Mouse (Mus musculus): Measurements from ENCODE around the gene Clrn1. TPM values are rescaled to one million over a fixed set of nuclear protein-coding genes. Genes with fewer than 3 reads are reported as not detected.

The Clrn1 gene
- total RNA-seq, 2 experiments from 2014 or later, result 4.2 TPM; not detected in 1

GRCm38 (mm10) chr3:58833442-58834160 is 51.5 kb downstream of the Clrn1 start:
- ATAC-seq (replicated peaks; ENCODE audit: low FRiP score, poor library complexity, severe bottlenecking), result no peak

- ATAC-seq (replicated peaks; ENCODE audit: low FRiP score, poor library complexity, severe bottlenecking), result no peak
These were observed 52.3 kb downstream of the Clrn1 start for GRCm38 (mm10) chr3:58832888-58833287.

- ATAC-seq (replicated peaks; ENCODE audit: low FRiP score, poor library complexity, severe bottlenecking), result no peak
These were observed 53.6 kb downstream of the Clrn1 start for GRCm38 (mm10) chr3:58831586-58831985.

GRCm38 (mm10) chr3:58829926-58830325 is 55.2 kb downstream of the Clrn1 start:
- ATAC-seq (replicated peaks; ENCODE audit: low FRiP score, poor library complexity, severe bottlenecking), result no peak

DNA sequence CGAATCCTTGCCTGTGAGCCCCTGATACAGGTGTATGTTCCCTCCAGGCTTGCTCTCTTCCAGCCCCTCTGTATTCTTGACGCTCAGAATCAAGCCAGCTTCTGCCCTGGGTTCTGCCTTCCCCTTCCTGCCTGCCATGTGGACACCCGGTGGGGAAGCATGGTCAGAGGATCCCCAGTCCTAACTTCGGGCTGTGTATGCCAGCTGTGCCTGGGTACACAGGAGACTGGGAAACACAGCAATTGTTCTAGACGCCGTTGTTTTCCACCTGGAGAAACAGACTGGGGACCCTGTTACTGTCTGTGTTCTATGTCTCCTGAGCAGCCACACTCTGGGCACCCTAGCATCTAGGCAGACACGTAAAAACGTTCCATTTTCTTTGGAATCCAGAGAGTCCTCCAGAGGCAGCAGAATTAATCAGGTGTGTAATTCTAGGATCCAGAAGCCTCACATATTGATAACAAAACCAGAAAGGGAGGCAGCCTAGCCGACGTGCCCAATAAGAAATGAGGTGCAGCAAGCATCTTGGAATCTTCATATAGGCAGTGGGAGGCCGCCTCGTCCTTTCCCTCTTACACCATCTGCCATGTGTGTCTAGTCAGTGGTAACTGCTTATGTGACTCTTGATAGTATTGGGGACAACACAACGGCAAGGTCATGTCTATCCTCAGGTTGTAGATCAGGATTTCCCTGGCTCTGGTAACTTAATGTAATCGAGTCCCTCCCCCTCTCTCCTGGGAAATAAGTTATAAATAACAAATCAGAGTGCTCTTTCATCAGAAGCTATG is 56.6 kb downstream of the Clrn1 start:
- ATAC-seq (replicated peaks; ENCODE audit: low FRiP score, poor library complexity, severe bottlenecking), result no peak

DNA sequence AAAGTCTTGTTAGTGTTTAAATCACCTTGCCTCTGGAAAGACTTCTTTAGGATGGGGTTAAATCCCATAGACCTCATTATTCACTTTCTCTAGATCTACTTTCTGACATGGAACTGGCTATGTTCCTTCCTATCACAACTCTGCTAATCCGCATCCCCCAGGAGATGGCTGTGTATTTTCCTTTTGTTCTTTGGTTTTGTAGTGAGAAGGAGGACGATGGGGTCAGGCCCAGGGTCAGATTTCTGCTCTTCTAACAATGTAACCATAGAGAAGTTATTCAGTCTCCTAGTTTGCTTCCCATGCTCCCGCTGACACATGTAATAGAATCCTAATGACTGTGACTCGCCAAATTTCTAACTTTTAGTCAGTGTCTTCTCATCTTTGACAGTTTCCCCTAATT is 58.9 kb downstream of the Clrn1 start:
- ATAC-seq (replicated peaks; ENCODE audit: low FRiP score, poor library complexity, severe bottlenecking), result no peak

GRCm38 (mm10) chr3:58822211-58822610 is 62.9 kb downstream of the Clrn1 start, which contains the start of gene Mindy4b-ps:
Gene Mindy4b-ps (minus strand): TSS chr3:58822311.
- ATAC-seq (replicated peaks; ENCODE audit: low FRiP score, poor library complexity, severe bottlenecking), result no peak

DNA sequence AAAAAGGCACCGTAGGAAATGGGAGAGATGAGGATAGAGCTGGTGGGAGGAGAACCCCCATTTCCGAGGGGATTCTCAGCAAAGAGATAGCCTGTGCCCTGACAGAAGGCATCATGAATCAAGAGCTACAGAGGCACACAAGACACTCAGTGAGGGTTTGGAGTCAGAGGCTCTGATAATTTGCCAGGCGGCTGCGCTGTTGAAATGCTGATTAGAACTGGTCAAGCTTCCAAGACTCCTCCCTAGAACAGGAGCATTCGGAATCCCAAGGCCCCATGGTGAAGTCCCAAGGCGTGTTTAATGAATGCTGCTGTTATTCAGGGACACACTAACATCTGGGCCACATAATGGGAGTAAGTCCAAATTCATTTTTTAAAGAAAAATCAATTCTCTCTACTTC is 67.8 kb downstream of the Clrn1 start:
- no peak for ATAC-seq (replicated peaks; ENCODE audit: low FRiP score, poor library complexity, severe bottlenecking)

DNA sequence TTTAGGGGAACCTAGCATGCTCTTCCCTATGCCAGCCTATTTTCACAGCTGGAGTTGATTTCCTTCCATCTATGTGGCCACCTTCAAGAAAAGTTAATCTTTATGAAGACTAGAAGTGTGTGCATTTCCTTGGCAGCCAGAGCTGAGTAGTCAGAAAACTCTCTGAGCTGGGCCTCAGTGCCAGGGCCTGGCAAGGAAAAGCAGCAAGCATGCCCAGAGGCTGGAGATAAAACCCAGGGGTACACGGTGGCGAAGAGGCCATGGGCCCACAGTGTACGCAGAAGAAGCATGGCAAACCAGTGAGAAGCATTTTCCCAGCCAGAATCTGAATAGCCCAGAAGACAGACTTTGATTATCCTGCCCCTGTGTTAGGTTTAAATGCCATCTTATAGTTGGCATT is 70.9 kb downstream of the Clrn1 start:
- ATAC-seq (replicated peaks; ENCODE audit: low FRiP score, poor library complexity, severe bottlenecking), result no peak

- no peak for ATAC-seq (replicated peaks; ENCODE audit: low FRiP score, poor library complexity, severe bottlenecking)
These were observed 74.8 kb downstream of the Clrn1 start for GRCm38 (mm10) chr3:58810353-58810752.

DNA sequence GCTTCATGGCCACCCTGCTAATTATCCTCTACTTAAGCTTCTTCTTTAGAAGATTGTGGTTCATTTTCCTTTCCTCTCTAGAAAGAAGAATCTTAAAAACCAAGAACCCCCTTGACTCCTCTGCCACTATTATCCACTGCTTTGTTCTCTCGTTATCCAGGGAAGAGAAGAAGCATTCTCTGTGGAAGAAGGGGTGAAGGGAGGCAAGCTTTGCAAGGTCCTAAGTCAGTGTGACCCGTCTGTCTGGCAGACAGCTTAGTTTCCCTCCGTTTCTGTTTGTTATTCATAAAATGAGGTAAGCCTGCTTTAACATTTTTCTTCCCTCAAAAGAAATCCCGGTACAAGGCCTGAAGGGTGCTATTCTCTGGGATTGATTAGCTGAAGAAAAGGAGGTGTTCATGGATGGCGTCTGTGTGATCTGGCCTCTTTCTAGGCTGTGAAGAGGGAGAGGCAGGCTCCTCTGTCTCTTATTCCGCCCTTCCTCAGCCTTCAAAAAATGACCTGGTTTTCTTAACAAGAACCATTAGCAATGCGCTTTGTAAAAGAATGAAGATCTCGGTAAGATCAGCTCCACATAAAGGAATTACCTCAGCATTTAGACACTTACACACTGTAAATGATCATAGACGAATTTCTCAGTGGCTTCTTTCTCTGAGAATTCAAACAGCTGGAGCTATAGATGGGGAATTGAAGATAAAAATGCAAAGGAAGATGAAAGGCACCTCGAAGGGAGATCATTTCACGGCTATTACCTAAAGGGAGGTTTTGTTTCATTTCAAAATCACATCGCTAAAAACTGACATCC is 75.8 kb downstream of the Clrn1 start:
- ATAC-seq (replicated peaks; ENCODE audit: low FRiP score, poor library complexity, severe bottlenecking), result no peak

- no peak for ATAC-seq (replicated peaks; ENCODE audit: low FRiP score, poor library complexity, severe bottlenecking)
These were observed 76.5 kb downstream of the Clrn1 start for GRCm38 (mm10) chr3:58808636-58809035.

DNA sequence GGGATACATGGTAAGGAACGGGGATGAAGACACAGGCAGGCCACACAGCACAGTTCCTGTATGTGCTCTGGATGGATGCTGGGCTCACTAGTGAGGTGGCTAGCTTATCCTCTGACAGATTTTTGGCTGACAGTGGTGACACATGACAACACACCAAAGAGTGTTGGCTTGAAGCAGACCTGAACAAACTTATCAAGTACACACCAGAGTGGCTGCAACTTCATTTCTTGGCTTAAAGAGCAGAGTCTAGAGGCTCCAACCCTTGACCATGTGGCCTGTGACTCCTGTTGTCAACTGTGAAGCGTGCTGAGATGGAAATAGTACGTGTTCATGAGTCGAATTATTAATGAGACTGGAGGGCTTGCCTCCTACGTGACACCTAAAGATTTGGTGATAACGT is 80.4 kb downstream of the Clrn1 start:
- no peak for ATAC-seq (replicated peaks; ENCODE audit: low FRiP score, poor library complexity, severe bottlenecking)

- no peak for ATAC-seq (replicated peaks; ENCODE audit: low FRiP score, poor library complexity, severe bottlenecking)
These were observed 86.5 kb downstream of the Clrn1 start for GRCm38 (mm10) chr3:58798676-58799075.

- ATAC-seq (replicated peaks; ENCODE audit: low FRiP score, poor library complexity, severe bottlenecking), result no peak
These were observed 86.9 kb downstream of the Clrn1 start for GRCm38 (mm10) chr3:58798245-58798644.

Other genes with a start within 250 kb of the Clrn1 start
- gene Erich6, start 248.1 kb downstream of the Clrn1 start, total RNA-seq (2015; ENCODE audit: low replicate concordance), result not detected in 2 replicates
- gene Erich6, start 248.1 kb downstream of the Clrn1 start, total RNA-seq (2017; ENCODE audit: low replicate concordance), result not detected in 2 replicates
- gene Siah2, start 192.9 kb downstream of the Clrn1 start, total RNA-seq (2015; ENCODE audit: low replicate concordance), result 2.1 and 7.6 TPM in 2 replicates
- 1.0 and 1.2 TPM in 2 replicates for gene Siah2, start 192.9 kb downstream of the Clrn1 start, total RNA-seq (2017; ENCODE audit: low replicate concordance)
- not detected in 2 replicates for gene Mindy4b-ps, start 63.0 kb downstream of the Clrn1 start, total RNA-seq (2015; ENCODE audit: low replicate concordance)
- not detected in 2 replicates for gene Mindy4b-ps, start 63.0 kb downstream of the Clrn1 start, total RNA-seq (2017; ENCODE audit: low replicate concordance)
- not detected in 2 replicates for gene Med12l, start 120.5 kb upstream of the Clrn1 start, total RNA-seq (2015; ENCODE audit: low replicate concordance)
- gene Med12l, start 120.5 kb upstream of the Clrn1 start, total RNA-seq (2017; ENCODE audit: low replicate concordance), result 0.23 and 0.39 TPM in 2 replicates
- 4.3 and 5.9 TPM in 2 replicates for gene Gpr171, start 216.5 kb upstream of the Clrn1 start, total RNA-seq (2015; ENCODE audit: low replicate concordance)
- 0.38 and 2.3 TPM in 2 replicates for gene Gpr171, start 216.5 kb upstream of the Clrn1 start, total RNA-seq (2017; ENCODE audit: low replicate concordance)

Measured in erythroid progenitor cell, adult 5-6 weeks (primary cell).